ENCODE assay signal across 10 mouse cellular contexts in the genomic region with DNA sequence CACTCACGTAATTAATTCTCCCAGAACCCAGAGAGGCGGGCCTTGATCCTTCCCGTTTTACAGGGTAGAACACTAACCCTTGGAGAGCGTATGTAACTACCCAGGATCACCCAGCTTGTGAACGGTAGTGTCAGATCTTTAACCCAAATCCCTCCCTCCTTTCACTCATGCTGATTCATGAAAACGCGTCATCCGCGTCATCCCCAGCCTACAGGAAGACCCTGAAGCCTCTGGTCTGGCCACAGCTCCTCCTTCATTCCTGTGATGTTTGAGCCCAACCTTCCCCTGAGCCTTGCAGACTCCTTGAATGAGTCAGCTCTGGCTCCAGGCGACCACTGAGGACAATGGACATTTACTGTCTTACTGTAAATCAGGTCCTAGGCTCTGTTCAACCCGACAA. TPM values are rescaled to one million over a fixed set of nuclear protein-coding genes. Genes with fewer than 3 reads are reported as not detected.
DNase-seq lines count a peak whose midpoint lies in the region; ATAC-seq and TF ChIP-seq lines count a peak whose summit lies in the region.
"Had no signal": no experiment of that assay in that cellular context is flagged by ENCODE, and none has a peak within 500 bp of the region (broad histone marks: within the 10 kb centered on the region; RNA-seq: fewer than 3 reads in every experiment).

No protein-coding gene starts in this region.

- no peak overlapping the region for H3K4me3 ChIP-seq in kidney, embryonic 15.5 days (replicated peaks)
- H3K4me3 ChIP-seq in ES-E14 (ENCODE audit: insufficient read depth in 1 of 2, low read depth in 1 of 2, low read length in 2 of 2, poor library complexity in 1 of 2, severe bottlenecking in 1 of 2): no peak overlapping the region
- H3K4me3 ChIP-seq: hindbrain, embryonic 10.5 days; neural tube, embryonic 15.5 days had no signal

- peaks cover 62% of the 10 kb centered on the region for H3K27me3 ChIP-seq in kidney, embryonic 15.5 days

- ATAC-seq in kidney, embryonic 15.5 days (replicated peaks; ENCODE audit: low FRiP score): 0 out of 2 replicates have a peak, but pooled peaks have one; percentile 31

- peaks cover 35% of the 10 kb centered on the region for H3K4me1 ChIP-seq in kidney, embryonic 15.5 days
- H3K4me1 ChIP-seq in ES-E14 (ENCODE audit: control insufficient read depth in 2 of 2, insufficient read depth in 2 of 2, low read length in 2 of 2, poor library complexity in 1 of 2): peaks cover 2 to 33% of the 10 kb centered on the region in 2 experiments; a peak in 3 of 4 replicates

- no peaks in the 10 kb centered on the region for H3K36me3 ChIP-seq in kidney, embryonic 15.5 days
- H3K36me3 ChIP-seq in ES-E14 (ENCODE audit: control insufficient read depth, insufficient read depth, low read length, poor library complexity, severe bottlenecking): no peaks in the 10 kb centered on the region; the same call in 1 of the 2 replicates
- H3K36me3 ChIP-seq: hindbrain, embryonic 10.5 days; neural tube, embryonic 15.5 days had no signal

- H3K9me3 ChIP-seq in kidney, embryonic 15.5 days (replicated peaks): 0 out of 2 replicates have a peak, but pooled peaks cover 3% of the 10 kb centered on the region
- H3K9me3 ChIP-seq in ES-E14 (ENCODE audit: control insufficient read depth, insufficient read depth, low read depth, low read length): no peaks in the 10 kb centered on the region
- H3K9me3 ChIP-seq: hindbrain, embryonic 10.5 days; neural tube, embryonic 15.5 days had no signal

- 46% methylated on average over 11 of the region's 11 CpGs for WGBS in kidney, embryonic 15.5 days

- in situ Hi-C loops in ES-E14 (cut with MboI; ENCODE audit: low sequenced_read_pairs in 2 of 2, unreplicated experiment in 2 of 2): no loop called here

- no peak overlapping the region for H3K27ac ChIP-seq in kidney, embryonic 15.5 days
- H3K27ac ChIP-seq in ES-E14 (ENCODE audit: insufficient read depth, low read depth, low read length, poor library complexity, severe bottlenecking): no peak overlapping the region
- H3K27ac ChIP-seq: hindbrain, embryonic 10.5 days; neural tube, embryonic 15.5 days had no signal

- no peak overlapping the region for H3K9ac ChIP-seq in kidney, embryonic 15.5 days
- no peak overlapping the region for H3K9ac ChIP-seq in ES-E14 (ENCODE audit: insufficient read depth, low read depth, low read length, poor library complexity, severe bottlenecking)
- H3K9ac ChIP-seq: neural tube, embryonic 15.5 days had no signal

- intact Hi-C loops in left cerebral cortex, postnatal 14 days (cut with DNase I): no loop called here

- no peak overlapping the region for H3K4me2 ChIP-seq in kidney, embryonic 15.5 days
- H3K4me2 ChIP-seq: neural tube, embryonic 15.5 days had no signal

- DNase-seq in kidney, adult 8-10 months: no peak
- DNase-seq in ES-E14 (ENCODE audit: low read depth, low spot score): no peak
- DNase-seq in adrenal gland, postnatal 36 days: peak; percentile 32 to 49
- DNase-seq in thymus, adult 18-20 months: peak; percentile 11 to 22
- no peak for DNase-seq in left cerebral cortex, postnatal 14 days (ENCODE audit: low spot score in 2 of 2)
- DNase-seq in layer of hippocampus, adult 9-11 months: no peak
- DNase-seq in embryo, embryonic 10.5 days (ENCODE audit: low spot score): no peak

TF ChIP-seq in ES-E14, 5 proteins besides CTCF, POLR2A, EP300 and RAD21:
- TF ChIP-seq MAFK (IDR thresholded peaks at IDR 0.05; ENCODE audit: insufficient read depth, low read depth, low read length): peak; percentile 31; the same call in 1 of the 2 replicates
- no peak for TF ChIP-seq ZNF384 (IDR thresholded peaks at IDR 0.05; ENCODE audit: low read depth, low read length)

RNA-seq across cellular contexts. Expression of gene Tle3, which starts 49.8 kb away (rescaled TPM):
- polyA plus RNA-seq in kidney, embryonic 15.5 days (2015; fragmentation: Nextera tagmentation; extraction: Ambion mirVana): 26.1 and 30.9 TPM in 2 replicates
- 51.0 and 57.0 TPM in 2 replicates for total RNA-seq in ES-E14 (2012; rRNA removed)
- total RNA-seq in adrenal gland, postnatal 36 days (2021): 100 to 1,000 TPM; 121 to 144 TPM
- 10 to 100 TPM; 81.7 to 98.0 TPM for total RNA-seq in left cerebral cortex, postnatal 14 days (2021)

Comparison
In these comparisons a context has a peak if more than half of its experiments do, and no peak if none do; other contexts are left out.
1. DNase-seq: peak in adrenal gland, postnatal 36 days (2 of 2) and thymus, adult 18-20 months (2 of 2); none in kidney, adult 8-10 months (0 of 2), ES-E14 (single experiment), left cerebral cortex, postnatal 14 days (0 of 2), layer of hippocampus, adult 9-11 months (single experiment) and embryo, embryonic 10.5 days (single experiment).